Mouse (Mus musculus): ENCODE measurements around the gene Mgrn1. TPM values are rescaled to one million over a fixed set of nuclear protein-coding genes. Genes with fewer than 3 reads are reported as not detected.
A peak's percentile ranks its signal among the peaks of the same experiment; 100 is the strongest.

Gene Mgrn1
- total and polyA plus RNA-seq, 2 experiments from 2014 or later = 117 to 221 TPM

GRCm38 (mm10) chr16:4850361-4850760 is 35.7 kb upstream of the Mgrn1 start:
- no peak overlapping the region for H3K27ac ChIP-seq (ENCODE audit: low read depth, low read length)
- 77% methylated on average over 7 of the region's 7 CpGs for WGBS
- H3K27me3 ChIP-seq (ENCODE audit: insufficient read depth, low read length) = no peaks in the 10 kb centered on the region
- ATAC-seq (ENCODE audit: low FRiP score) (no peak), DNase-seq (ENCODE audit: low spot score) (no peak)
- no peaks in the 10 kb centered on the region for H3K36me3 ChIP-seq (ENCODE audit: insufficient read depth, low read length)
- TF ChIP-seq CTCF (IDR thresholded peaks at IDR 0.05) = no peak
- no peak overlapping the region for H3K9ac ChIP-seq (replicated peaks; ENCODE audit: low read length, poor library complexity, severe bottlenecking)
- no peak overlapping the region for H3K4me2 ChIP-seq (ENCODE audit: low read depth, low read length, poor library complexity, severe bottlenecking)
- H3K4me1 ChIP-seq (ENCODE audit: insufficient read depth, low read length) = no peaks in the 10 kb centered on the region
- no peaks in the 10 kb centered on the region for H3K9me3 ChIP-seq (ENCODE audit: low read length)
- no peak overlapping the region for H3K4me3 ChIP-seq (ENCODE audit: low read depth, low read length)

GRCm38 (mm10) chr16:4850938-4851628 is 35.0 kb upstream of the Mgrn1 start:
- H3K4me3 ChIP-seq (ENCODE audit: low read depth, low read length) = no peak overlapping the region
- no peak for ATAC-seq (ENCODE audit: low FRiP score)
- H3K9ac ChIP-seq (replicated peaks; ENCODE audit: low read length, poor library complexity, severe bottlenecking) = no peak overlapping the region
- 63% methylated on average over 5 of the region's 5 CpGs for WGBS
- H3K27me3 ChIP-seq (ENCODE audit: insufficient read depth, low read length) = no peaks in the 10 kb centered on the region
- H3K4me2 ChIP-seq (ENCODE audit: low read depth, low read length, poor library complexity, severe bottlenecking) = no peak overlapping the region
- H3K27ac ChIP-seq (ENCODE audit: low read depth, low read length) = no peak overlapping the region
- no peaks in the 10 kb centered on the region for H3K36me3 ChIP-seq (ENCODE audit: insufficient read depth, low read length)
- no peak for TF ChIP-seq CTCF (IDR thresholded peaks at IDR 0.05)
- H3K4me1 ChIP-seq (ENCODE audit: insufficient read depth, low read length) = no peaks in the 10 kb centered on the region
- no peaks in the 10 kb centered on the region for H3K9me3 ChIP-seq (ENCODE audit: low read length)
- DNase-seq (ENCODE audit: low spot score) = no peak

GRCm38 (mm10) chr16:4855046-4855650 is 30.9 kb upstream of the Mgrn1 start:
- Histone ChIP-seq H3K4me1 (ENCODE audit: insufficient read depth, low read length) (no peaks in the 10 kb centered on the region), H3K9me3 (ENCODE audit: low read length) (no peaks in the 10 kb centered on the region), H3K36me3 (ENCODE audit: insufficient read depth, low read length) (no peaks in the 10 kb centered on the region), H3K4me3 (ENCODE audit: low read depth, low read length) (no peak overlapping the region), H3K27ac (ENCODE audit: low read depth, low read length) (no peak overlapping the region), H3K9ac (replicated peaks; ENCODE audit: low read length, poor library complexity, severe bottlenecking) (no peak overlapping the region), H3K4me2 (ENCODE audit: low read depth, low read length, poor library complexity, severe bottlenecking) (no peak overlapping the region), H3K27me3 (ENCODE audit: insufficient read depth, low read length) (no peaks in the 10 kb centered on the region)
- DNase-seq (ENCODE audit: low spot score) (no peak), ATAC-seq (ENCODE audit: low FRiP score) (no peak)
- 75% methylated on average over 5 of the region's 5 CpGs for WGBS
- no peak for TF ChIP-seq CTCF (IDR thresholded peaks at IDR 0.05)

- no peak overlapping the region for H3K9ac ChIP-seq (replicated peaks; ENCODE audit: low read length, poor library complexity, severe bottlenecking)
- no peaks in the 10 kb centered on the region for H3K36me3 ChIP-seq (ENCODE audit: insufficient read depth, low read length)
- H3K4me1 ChIP-seq (ENCODE audit: insufficient read depth, low read length) = no peaks in the 10 kb centered on the region
- no peaks in the 10 kb centered on the region for H3K27me3 ChIP-seq (ENCODE audit: insufficient read depth, low read length)
- no peaks in the 10 kb centered on the region for H3K9me3 ChIP-seq (ENCODE audit: low read length)
- DNase-seq (ENCODE audit: low spot score) = no peak
- no peak overlapping the region for H3K4me3 ChIP-seq (ENCODE audit: low read depth, low read length)
- TF ChIP-seq CTCF (IDR thresholded peaks at IDR 0.05) = peak; percentile 30; the same call in 1 of the 2 replicates
- no peak overlapping the region for H3K27ac ChIP-seq (ENCODE audit: low read depth, low read length)
- H3K4me2 ChIP-seq (ENCODE audit: low read depth, low read length, poor library complexity, severe bottlenecking) = no peak overlapping the region
- ATAC-seq (ENCODE audit: low FRiP score) = no peak
- 42% methylated on average over 10 of the region's 10 CpGs for WGBS
These were observed 24.7 kb upstream of the Mgrn1 start for GRCm38 (mm10) chr16:4861392-4861791.

GRCm38 (mm10) chr16:4862863-4863483 is 23.1 kb upstream of the Mgrn1 start:
- H3K4me1 ChIP-seq (ENCODE audit: insufficient read depth, low read length) = no peaks in the 10 kb centered on the region
- no peaks in the 10 kb centered on the region for H3K36me3 ChIP-seq (ENCODE audit: insufficient read depth, low read length)
- DNase-seq (ENCODE audit: low spot score) (peak; percentile 71), ATAC-seq (ENCODE audit: low FRiP score) (no peak)
- H3K9ac ChIP-seq (replicated peaks; ENCODE audit: low read length, poor library complexity, severe bottlenecking) = no peak overlapping the region
- H3K27ac ChIP-seq (ENCODE audit: low read depth, low read length) = no peak overlapping the region
- no peaks in the 10 kb centered on the region for H3K9me3 ChIP-seq (ENCODE audit: low read length)
- 56% methylated on average over 9 of the region's 9 CpGs for WGBS
- no peak overlapping the region for H3K4me2 ChIP-seq (ENCODE audit: low read depth, low read length, poor library complexity, severe bottlenecking)
- H3K4me3 ChIP-seq (ENCODE audit: low read depth, low read length) = no peak overlapping the region
- peak; percentile 79 for TF ChIP-seq CTCF (IDR thresholded peaks at IDR 0.05)
- no peaks in the 10 kb centered on the region for H3K27me3 ChIP-seq (ENCODE audit: insufficient read depth, low read length)

GRCm38 (mm10) chr16:4863742-4864141 is 22.3 kb upstream of the Mgrn1 start:
- no peak for DNase-seq (ENCODE audit: low spot score)
- H3K4me2 ChIP-seq (ENCODE audit: low read depth, low read length, poor library complexity, severe bottlenecking) = no peak overlapping the region
- no peaks in the 10 kb centered on the region for H3K36me3 ChIP-seq (ENCODE audit: insufficient read depth, low read length)
- ATAC-seq (ENCODE audit: low FRiP score) = no peak
- WGBS = 83% methylated on average over 8 of the region's 8 CpGs
- no peaks in the 10 kb centered on the region for H3K9me3 ChIP-seq (ENCODE audit: low read length)
- H3K4me1 ChIP-seq (ENCODE audit: insufficient read depth, low read length) = no peaks in the 10 kb centered on the region
- H3K9ac ChIP-seq (replicated peaks; ENCODE audit: low read length, poor library complexity, severe bottlenecking) = no peak overlapping the region
- no peak overlapping the region for H3K4me3 ChIP-seq (ENCODE audit: low read depth, low read length)
- H3K27me3 ChIP-seq (ENCODE audit: insufficient read depth, low read length) = no peaks in the 10 kb centered on the region
- no peak for TF ChIP-seq CTCF (IDR thresholded peaks at IDR 0.05)
- no peak overlapping the region for H3K27ac ChIP-seq (ENCODE audit: low read depth, low read length)
